Mouse (Mus musculus): ENCODE data around the gene Car5b.

Gene Car5b

GRCm38 (mm10) chrX:163929550-163929949 lies 98.2 kb downstream of the Car5b start:
- DNase-seq (ENCODE audit: low read depth, low spot score): peak; percentile 1
- H3K36me3 ChIP-seq (ENCODE audit: control insufficient read depth, insufficient read depth, low read length, poor library complexity, severe bottlenecking): no peaks in the 10 kb centered on the region

More at GRCm38 (mm10) chrX:163929550-163929949, 98.2 kb downstream of the Car5b start:
- H3K27me3 ChIP-seq (ENCODE audit: control insufficient read depth, insufficient read depth, low read length, poor library complexity, severe bottlenecking): no peaks in the 10 kb centered on the region

Measured in splenic B cell, adult 2 months (primary cell).